Mouse (Mus musculus) thymus, adult 2 months (tissue): ENCODE data around the gene Atrn. TPM values are rescaled to one million over a fixed set of nuclear protein-coding genes. Genes with fewer than 3 reads are reported as not detected.
A peak's percentile ranks its signal among the peaks of the same experiment; 100 is the strongest.

ENCODE experiments used
- DNase-seq: peaks from one replicate; pipeline ENCODE4 v3.0.0; 2021
- H3K27ac ChIP-seq: fragments of 200-500 bp; 2 replicates; pipeline ENCODE4 v1.5.1; 2012; ENCODE audit warnings: low read length, control low read depth; ENCODE audit not compliant: control insufficient read depth, insufficient read depth
- H3K27me3 ChIP-seq: fragments of 200-500 bp; 2 replicates; pipeline ENCODE4 v1.6.1; 2012; ENCODE audit warnings: mild to moderate bottlenecking, low read length, moderate library complexity, mixed read lengths; ENCODE audit not compliant: control insufficient read depth, insufficient read depth
- H3K36me3 ChIP-seq: fragments of 200-500 bp; 2 replicates; pipeline ENCODE4 v1.6.1; 2012; ENCODE audit warnings: mild to moderate bottlenecking, low read length, moderate library complexity; ENCODE audit not compliant: control insufficient read depth, insufficient read depth
- H3K4me1 ChIP-seq: fragments of 200-500 bp; replicated peaks from 2 replicates; pipeline ENCODE4 v1.6.1; 2012; ENCODE audit warnings: low read length; ENCODE audit not compliant: control insufficient read depth, insufficient read depth
- H3K4me3 ChIP-seq: fragments of 200-500 bp; 2 replicates; pipeline ENCODE4 v1.5.1; 2012; ENCODE audit warnings: mild to moderate bottlenecking, low read length, control low read depth, moderate library complexity; ENCODE audit not compliant: control insufficient read depth, insufficient read depth
- CTCF ChIP-seq: fragments of 200-500 bp; IDR thresholded peaks from 2 replicates; pipeline ENCODE4 v1.5.1; 2012; ENCODE audit warnings: mild to moderate bottlenecking, control low read depth, low read length, moderate library complexity, borderline replicate concordance; ENCODE audit not compliant: control insufficient read depth, poor library complexity, insufficient read depth; ENCODE audit errors: extremely low read depth
- POLR2A ChIP-seq: fragments of 200-500 bp; IDR thresholded peaks from 2 replicates; pipeline ENCODE4 v1.6.1; 2012; ENCODE audit warnings: mild to moderate bottlenecking, low read length, control low read depth, moderate library complexity; ENCODE audit not compliant: control insufficient read depth, poor library complexity, insufficient read depth; ENCODE audit errors: extremely low read depth
- WGBS: fragments of 180-500 bp; shearing (Covaris S2); methylation state at CpG from one replicate; pipeline ENCODE4 v1.1.7; 2018; 5-methylcytosine and 5-hydroxymethylcytosine counted together
- polyA plus RNA-seq: library from polyadenylated mRNA; depleted of rRNA; stranded (reverse); fragments of >200 nt; gene quantifications from 2 replicates; pipeline ENCODE4 v1.2.3, GENCODE M21; 2012

Atrn gene
- polyA plus RNA-seq, 1 experiment: 14.2 TPM

GRCm38 (mm10) chr2:131036757-131037156 lies 130.5 kb downstream of the Atrn start:
- H3K27me3 ChIP-seq: no peaks in the 10 kb centered on the region; the same call in 1 of the 2 replicates
- no peak overlapping the region for H3K4me3 ChIP-seq
- H3K4me1 ChIP-seq: 0 out of 2 replicates have a peak, but pooled peaks cover 8% of the 10 kb centered on the region
- no peak for DNase-seq
- TF ChIP-seq POLR2A (no peak), CTCF (no peak)
- no peak overlapping the region for H3K27ac ChIP-seq
- no peaks in the 10 kb centered on the region for H3K36me3 ChIP-seq

- WGBS: 8% methylated on average over 17 of the region's 17 CpGs
- Histone ChIP-seq H3K27me3 (no peaks in the 10 kb centered on the region; the same call in 1 of the 2 replicates), H3K4me3 (no peak overlapping the region), H3K27ac (no peak overlapping the region), H3K36me3 (no peaks in the 10 kb centered on the region), H3K4me1 (0 out of 2 replicates have a peak, but pooled peaks cover 8% of the 10 kb centered on the region)
- peak; percentile 12 for DNase-seq
- TF ChIP-seq POLR2A (no peak), CTCF (no peak)
These were observed 131.1 kb downstream of the Atrn start for GRCm38 (mm10) chr2:131037226-131037990.

GRCm38 (mm10) chr2:131038197-131038596 lies 131.9 kb downstream of the Atrn start:
- no peak overlapping the region for H3K27ac ChIP-seq
- TF ChIP-seq CTCF (no peak), POLR2A (no peak)
- H3K4me1 ChIP-seq: 0 out of 2 replicates have a peak, but pooled peaks cover 8% of the 10 kb centered on the region
- H3K36me3 ChIP-seq: no peaks in the 10 kb centered on the region
- DNase-seq: no peak
- 95% methylated on average over 6 of the region's 6 CpGs for WGBS
- no peaks in the 10 kb centered on the region; the same call in 1 of the 2 replicates for H3K27me3 ChIP-seq
- no peak overlapping the region for H3K4me3 ChIP-seq

- TF ChIP-seq CTCF (no peak), POLR2A (no peak)
- no peak for DNase-seq
These were observed 132.4 kb downstream of the Atrn start for GRCm38 (mm10) chr2:131038675-131039074.

GRCm38 (mm10) chr2:131040854-131041825 lies 134.8 kb downstream of the Atrn start:
- Histone ChIP-seq H3K27me3 (no peaks in the 10 kb centered on the region; the same call in 1 of the 2 replicates), H3K36me3 (no peaks in the 10 kb centered on the region), H3K4me1 (0 out of 2 replicates have a peak, but pooled peaks cover 8% of the 10 kb centered on the region), H3K4me3 (peak overlapping the region; percentile 11; the same call in 1 of the 2 replicates), H3K27ac (no peak overlapping the region)
- TF ChIP-seq CTCF (no peak), POLR2A (no peak)
- no peak for DNase-seq
- WGBS: 6% methylated on average over 113 of the region's 115 CpGs

More at GRCm38 (mm10) chr2:131038675-131039074, 132.4 kb downstream of the Atrn start:
- H3K4me3 ChIP-seq: no peak overlapping the region
- H3K36me3 ChIP-seq: no peaks in the 10 kb centered on the region
- H3K27ac ChIP-seq: no peak overlapping the region
- H3K4me1 ChIP-seq: 0 out of 2 replicates have a peak, but pooled peaks cover 8% of the 10 kb centered on the region
- no peaks in the 10 kb centered on the region; the same call in 1 of the 2 replicates for H3K27me3 ChIP-seq
- 89% methylated on average over 5 of the region's 5 CpGs for WGBS

- H3K36me3 ChIP-seq: no peaks in the 10 kb centered on the region
- H3K27ac ChIP-seq: no peak within 1 kb of the TSS
- no peak for DNase-seq
- TF ChIP-seq CTCF: no peak
- TF ChIP-seq POLR2A: no peak
- 0 out of 2 replicates have a peak, but pooled peaks cover 8% of the 10 kb centered on the region for H3K4me1 ChIP-seq
- 88% methylated on average over 2 of the region's 2 CpGs for WGBS
- no peaks in the 10 kb centered on the region; the same call in 1 of the 2 replicates for H3K27me3 ChIP-seq
- no peak within 1 kb of the TSS for H3K4me3 ChIP-seq
These were observed 136.7 kb downstream of the Atrn start, which contains the start of gene Gfra4 for GRCm38 (mm10) chr2:131042988-131043387. Gene Gfra4 (minus strand): TSS chr2:131043088.
